Mouse (Mus musculus) CD8-positive naive resting alpha-beta T cell, adult 2 months (primary cell): ENCODE measurements around the gene Gm45021.
A peak's percentile ranks its signal among the peaks of the same experiment; 100 is the strongest.

Experiments
- DNase-seq, 2 experiments: peaks; one replicate each; pipeline ENCODE4 v3.0.0; 2022; ENCODE audit warnings: low read depth in 2 of 2, low spot score in 2 of 2

The Gm45021 gene

DNA sequence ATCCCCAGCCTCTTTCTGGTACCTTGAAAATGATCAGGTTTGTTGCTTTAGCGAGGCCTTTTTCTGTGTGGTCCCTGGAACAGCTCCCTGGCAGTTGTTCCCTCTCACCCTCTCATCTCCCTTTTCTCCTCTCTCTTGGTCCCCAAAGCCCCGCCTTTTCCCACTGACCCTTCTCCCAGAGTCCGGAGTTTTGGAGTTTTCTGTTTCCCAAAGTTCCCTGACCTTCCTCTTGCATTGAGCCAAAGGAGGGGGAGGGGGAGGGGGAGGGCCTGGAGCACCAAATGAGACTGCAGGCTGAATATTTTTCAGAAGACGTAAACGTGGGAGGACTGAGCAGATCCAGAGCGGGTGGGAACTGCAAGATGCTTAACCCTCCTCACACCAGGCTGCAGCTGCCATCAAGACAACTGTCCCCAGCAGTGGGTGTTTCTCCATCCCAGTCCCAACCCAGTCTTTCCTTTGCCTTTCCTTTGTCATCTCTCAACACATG lies 16.8 kb upstream of the Gm45021 start, which contains the start of gene Rarres2:
Rarres2 (minus strand) TSS at position 218 of the 490 bp plus-strand sequence.
- DNase-seq = no peak

DNA sequence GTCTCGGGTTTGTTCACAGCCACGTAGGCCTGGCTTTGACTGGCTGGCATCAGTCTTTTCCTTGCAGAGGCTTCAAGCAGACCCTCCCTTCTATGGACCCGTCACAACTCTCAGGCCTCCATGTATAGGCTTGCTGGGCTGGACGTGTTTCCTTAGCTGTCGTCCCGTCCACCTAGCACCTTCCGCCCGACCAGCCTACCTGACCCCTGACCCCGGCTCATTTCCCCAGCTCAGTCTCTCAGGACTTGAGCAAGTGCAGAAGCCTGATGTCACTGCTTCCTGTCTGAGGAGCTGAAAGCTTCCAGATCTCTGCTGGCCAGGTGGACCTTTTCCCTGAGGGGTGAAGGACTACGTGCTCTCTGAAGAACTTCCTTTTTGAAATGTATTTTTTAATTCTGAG lies 16.1 kb upstream of the Gm45021 start:
- no peak for DNase-seq

DNA sequence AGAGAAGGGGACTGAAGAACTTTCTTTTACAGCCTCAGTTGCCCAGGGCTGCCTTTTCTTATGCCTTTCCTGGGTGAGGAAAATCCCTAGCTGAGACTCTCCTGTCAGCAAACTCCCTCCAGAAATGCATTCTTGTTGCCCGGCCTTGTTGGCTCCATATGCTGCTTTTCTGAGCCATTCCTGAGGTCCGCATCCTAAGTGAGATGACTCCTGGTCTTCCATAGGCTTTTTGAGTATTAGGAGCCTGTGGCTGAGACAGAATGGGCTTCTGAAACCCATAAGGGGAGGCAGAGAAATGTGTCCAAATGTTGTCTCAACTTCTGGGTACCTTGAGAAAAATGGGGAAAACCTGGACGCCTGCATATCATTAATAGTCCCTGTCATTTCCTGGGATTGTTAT lies 15.4 kb upstream of the Gm45021 start:
- no peak for DNase-seq

DNA sequence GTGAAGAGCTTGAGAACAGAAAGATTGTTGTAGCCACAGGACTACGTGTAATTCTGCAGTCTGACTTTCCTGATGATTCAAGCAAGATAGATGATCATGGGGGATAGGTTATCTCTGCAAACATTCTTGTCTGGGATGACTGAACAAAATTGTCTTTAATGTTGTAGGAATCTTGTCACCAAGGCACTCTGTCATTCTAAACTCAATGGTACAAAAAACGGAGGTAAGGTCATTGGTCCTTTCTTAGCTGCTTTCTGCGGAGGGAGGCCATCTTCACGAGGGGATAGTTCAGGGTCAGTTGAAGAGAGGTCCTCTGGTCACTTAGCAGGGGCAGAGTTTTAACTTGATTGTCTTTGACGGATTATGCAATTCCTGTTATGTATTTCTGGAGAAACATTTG lies 10.7 kb upstream of the Gm45021 start:
- DNase-seq = no peak

GRCm38 (mm10) chr6:48579215-48579648 lies 10.2 kb upstream of the Gm45021 start:
- no peak for DNase-seq

- DNase-seq = no peak
Measured at GRCm38 (mm10) chr6:48581257-48581656, 8.2 kb upstream of the Gm45021 start.

GRCm38 (mm10) chr6:48582037-48582436 lies 7.4 kb upstream of the Gm45021 start:
- peak; percentile 44 to 59 for DNase-seq

GRCm38 (mm10) chr6:48591221-48591845 lies 1.9 kb downstream of the Gm45021 start:
- no peak for DNase-seq

DNA sequence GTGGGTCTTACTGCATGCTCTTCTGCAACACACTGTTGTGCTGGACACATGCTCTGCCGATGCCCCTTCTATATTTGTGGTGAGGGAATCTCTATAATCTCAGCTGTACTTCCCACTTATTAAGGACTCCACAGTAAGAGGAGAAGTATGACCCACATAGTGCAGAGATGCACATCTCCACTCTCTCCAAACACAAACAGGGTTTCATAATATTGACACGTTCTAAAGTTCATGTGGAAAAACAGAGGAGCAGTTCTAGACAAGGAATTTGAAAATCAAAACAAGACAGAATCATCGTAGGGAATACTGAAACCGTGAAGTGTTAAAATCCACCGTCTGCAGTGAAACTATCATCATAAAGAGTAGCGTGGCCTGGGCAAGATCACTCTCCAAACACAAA lies 2.5 kb downstream of the Gm45021 start:
- DNase-seq = no peak

DNA sequence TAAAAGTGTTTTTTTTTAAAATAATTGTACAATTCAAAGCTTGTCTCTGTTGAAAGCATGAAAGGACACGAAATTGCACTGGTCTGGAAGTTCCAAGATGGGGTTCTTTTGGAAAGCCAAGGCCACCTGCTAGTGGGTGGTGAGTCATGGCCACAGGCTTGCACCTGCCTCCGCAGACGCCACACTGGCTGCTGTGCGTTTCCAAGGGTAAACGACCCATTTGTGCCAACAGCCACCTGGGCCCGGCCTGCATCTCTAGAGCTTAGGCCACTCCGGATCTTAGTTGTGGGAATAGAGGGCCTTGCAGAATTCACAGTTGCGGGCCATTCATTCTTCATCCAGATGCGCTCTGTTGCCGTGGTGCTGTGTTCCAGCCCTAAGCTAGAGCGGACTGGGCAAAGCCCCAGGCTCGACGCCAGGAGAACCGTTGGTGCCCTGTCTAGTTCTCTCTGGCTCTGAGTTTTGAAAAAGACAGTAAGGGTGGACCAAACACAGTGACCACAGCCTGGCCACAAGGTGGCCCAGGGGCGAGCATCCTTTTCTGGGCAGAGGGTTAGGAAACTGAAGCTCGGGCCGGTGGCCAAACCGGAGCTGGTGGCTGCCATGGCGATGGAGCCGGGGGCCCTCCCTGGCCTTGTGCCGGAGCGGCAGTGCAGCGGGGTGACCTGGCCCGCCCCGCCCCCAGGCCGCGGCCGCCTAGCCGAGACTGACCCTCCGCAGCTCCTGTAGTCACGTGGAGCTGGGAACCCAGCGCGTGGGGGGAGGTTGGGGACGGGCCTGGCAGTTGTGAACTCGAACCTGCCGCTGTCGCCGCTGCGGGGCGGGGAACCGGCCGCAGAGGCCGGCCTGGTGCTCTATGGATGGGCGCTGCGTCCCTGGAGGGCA lies 4.0 kb downstream of the Gm45021 start, which contains the start of the genes Repin1 and Gm44965:
Repin1 (plus strand) TSS at position 726 of the 885 bp plus-strand sequence.
Gm44965 (plus strand) TSS at position 784 of the 885 bp plus-strand sequence.
- DNase-seq = peak in 1 of 2 experiments; percentile 29

- no peak for DNase-seq
Measured at GRCm38 (mm10) chr6:48594043-48594738, 4.8 kb downstream of the Gm45021 start.

DNA sequence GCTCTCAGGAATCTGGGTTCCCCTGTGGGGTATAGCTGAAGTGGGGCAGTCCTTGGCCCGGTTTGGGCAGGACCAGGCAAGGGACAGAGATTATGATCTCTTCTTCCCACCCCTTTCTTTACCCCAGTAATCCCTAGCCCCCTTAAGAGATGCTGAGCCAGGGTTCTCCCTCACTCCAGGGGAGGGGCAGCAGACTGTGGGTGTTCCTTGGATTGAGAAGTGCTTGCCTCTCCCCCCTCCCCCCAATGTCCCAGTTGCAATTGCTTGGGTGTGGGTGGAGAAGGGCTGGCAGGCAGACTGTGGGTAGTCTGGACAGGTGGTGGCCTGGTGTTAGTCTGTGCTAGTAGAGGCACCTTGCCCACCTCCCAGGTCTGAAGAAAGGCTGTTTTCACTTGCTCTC lies 5.9 kb downstream of the Gm45021 start:
- DNase-seq = no peak

DNA sequence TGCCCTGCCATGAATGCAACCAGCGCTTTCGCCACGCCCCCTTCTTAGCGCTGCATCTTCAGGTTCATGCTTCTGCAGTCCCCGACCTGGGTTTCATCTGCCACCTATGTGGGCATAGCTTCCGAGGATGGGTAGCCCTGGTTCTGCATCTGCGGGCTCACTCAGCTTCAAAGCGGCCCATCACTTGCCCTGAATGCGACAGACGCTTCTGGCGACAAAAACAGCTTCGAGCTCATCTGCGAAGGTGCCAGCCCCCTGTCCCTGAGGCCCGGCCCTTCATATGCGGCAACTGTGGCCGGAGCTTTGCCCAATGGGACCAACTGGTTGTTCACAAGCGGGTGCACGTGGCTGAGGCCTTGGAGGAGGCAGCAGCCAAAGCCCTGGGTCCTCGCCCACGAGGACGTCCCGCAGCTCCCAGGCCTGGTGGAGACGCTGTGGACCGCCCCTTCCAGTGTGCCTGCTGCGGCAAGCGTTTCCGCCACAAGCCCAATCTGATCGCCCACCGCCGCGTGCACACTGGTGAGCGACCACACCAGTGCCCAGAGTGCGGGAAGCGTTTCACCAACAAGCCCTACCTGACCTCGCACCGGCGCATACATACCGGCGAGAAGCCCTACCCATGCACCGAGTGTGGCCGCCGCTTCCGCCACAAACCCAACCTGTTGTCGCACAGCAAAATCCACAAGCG lies 7.3 kb downstream of the Gm45021 start:
- no peak for DNase-seq

GRCm38 (mm10) chr6:48597233-48597625 lies 7.8 kb downstream of the Gm45021 start:
- DNase-seq = no peak

GRCm38 (mm10) chr6:48600594-48600993 lies 11.2 kb downstream of the Gm45021 start:
- DNase-seq = no peak

DNA sequence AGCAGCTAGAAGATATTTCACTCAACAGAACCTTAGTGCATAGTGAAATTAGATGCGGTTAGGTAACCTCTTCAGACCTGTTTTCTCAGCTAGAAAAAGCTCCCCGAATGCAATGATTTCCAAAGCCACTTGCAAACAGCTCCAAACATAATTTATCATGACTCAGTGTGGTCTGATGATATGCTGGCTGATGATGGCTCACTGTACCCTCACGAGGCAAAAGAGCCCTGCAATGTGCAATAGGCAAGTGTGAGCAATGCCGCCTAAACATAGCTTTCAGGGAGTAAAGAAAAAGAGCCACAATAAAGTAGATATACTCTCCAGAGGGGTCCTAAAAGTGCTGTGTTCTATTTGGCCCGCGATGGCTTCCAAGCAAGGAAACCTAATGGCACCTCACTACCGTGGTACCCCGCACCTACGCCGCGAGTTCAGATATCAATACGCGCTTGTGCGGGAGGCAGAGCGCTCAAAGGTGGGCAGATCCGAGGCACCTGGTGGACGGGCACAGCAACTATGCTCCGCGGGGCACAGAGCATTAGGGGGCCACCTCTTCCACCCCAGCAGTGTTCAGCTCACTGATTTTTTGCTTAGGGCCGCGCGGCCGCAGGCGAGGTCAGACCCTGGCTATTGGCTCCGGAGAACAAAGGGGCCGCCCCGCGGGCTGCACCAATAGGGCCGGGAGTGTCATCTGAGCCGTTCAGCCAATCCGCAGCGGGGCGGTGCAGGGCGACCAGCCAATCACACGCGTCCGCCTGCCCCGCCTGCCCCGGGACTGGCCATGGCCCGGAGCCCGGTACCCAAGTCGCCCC lies 12.1 kb downstream of the Gm45021 start, which contains the start of gene Zfp775:
Zfp775 (plus strand) TSS at position 793 of the 809 bp plus-strand sequence.
- DNase-seq = peak; percentile 85 to 87

DNA sequence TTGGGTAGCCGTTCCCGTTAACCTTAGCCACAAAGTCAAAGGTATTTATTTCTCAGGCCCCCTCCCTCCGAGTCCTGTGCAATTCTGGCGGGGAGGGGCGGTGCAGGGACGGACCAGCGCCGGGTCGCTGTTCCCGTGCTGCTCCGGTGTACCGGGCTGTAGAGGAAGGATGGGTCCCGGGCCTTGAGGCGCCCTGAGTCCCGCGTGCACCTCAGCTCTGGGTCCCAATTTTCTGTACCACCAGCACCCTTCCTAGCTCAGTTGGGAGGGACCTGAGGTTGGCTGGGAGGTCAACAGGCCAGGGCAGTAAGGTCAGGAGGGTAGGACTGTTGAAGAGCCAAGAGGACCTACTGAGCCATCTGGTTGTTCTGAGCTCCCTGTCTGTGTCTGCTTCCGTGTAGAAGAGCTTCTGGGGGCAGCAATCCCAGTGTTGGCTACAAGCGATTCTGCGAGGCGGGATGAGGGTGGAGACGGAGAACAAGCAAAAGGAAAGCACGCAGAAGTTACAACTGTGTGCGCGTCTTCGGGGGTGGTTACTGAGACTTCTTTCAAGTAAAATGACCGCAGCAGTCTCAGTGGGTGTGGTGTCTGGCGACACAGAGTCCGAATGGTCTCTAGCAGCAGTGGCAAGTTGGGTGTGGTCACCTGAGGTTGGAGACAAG lies 12.8 kb downstream of the Gm45021 start:
- peak in 1 of 2 experiments; percentile 18 for DNase-seq

DNA sequence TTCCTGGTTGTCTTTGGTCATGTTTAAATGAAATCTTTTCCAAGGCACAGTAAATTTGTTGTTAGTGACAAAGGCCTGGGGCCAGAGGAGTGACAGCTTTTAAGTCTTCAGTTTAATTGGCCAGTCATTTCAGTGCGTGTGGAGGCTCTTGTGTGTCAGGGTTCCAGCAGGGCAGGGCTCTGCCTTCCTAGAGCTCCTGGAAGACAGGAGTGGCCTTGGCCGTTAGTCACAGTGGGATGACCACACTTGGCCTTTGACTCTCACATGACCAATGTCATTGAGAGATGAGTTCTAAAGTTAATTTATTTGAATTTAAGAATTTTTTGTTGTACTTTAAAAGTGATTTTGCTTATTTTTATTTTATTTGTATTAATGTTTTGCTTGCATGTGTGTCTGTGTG lies 18.7 kb downstream of the Gm45021 start:
- no peak for DNase-seq

GRCm38 (mm10) chr6:48609512-48609911 lies 20.1 kb downstream of the Gm45021 start:
- DNase-seq = no peak
